Mouse (Mus musculus): ENCODE results near the gene Sell.

- TF ChIP-seq CTCF (IDR thresholded peaks at IDR 0.05; ENCODE audit: borderline replicate concordance, extremely low read depth, insufficient read depth, insufficient read length) (no peak), POLR2A (IDR thresholded peaks at IDR 0.05; ENCODE audit: borderline replicate concordance, extremely low read depth, insufficient read depth, insufficient read length, poor library complexity, severe bottlenecking) (no peak)
Measured at GRCm38 (mm10) chr1:164018221-164018896, 43.4 kb upstream of the Sell start.

Data from brain, embryonic 14.5 days (tissue).